8 mouse cellular contexts compared by ENCODE assay signal in genomic region chr15:84841925-84842821, GRCm38 (mm10). TPM values are rescaled to one million over a fixed set of nuclear protein-coding genes. Genes with fewer than 3 reads are reported as not detected.
DNase-seq lines count a peak whose midpoint lies in the region; ATAC-seq lines count a peak whose summit lies in the region.
"Had no signal": no experiment of that assay in that cellular context is flagged by ENCODE, and none has a peak within 500 bp of the region (broad histone marks: within the 10 kb centered on the region; RNA-seq: fewer than 3 reads in every experiment).

No protein-coding gene starts in this region.

- ATAC-seq in forebrain, embryonic 11.5 days (replicated peaks; ENCODE audit: low FRiP score), result peak; percentile 66; the same call in 1 of the 2 replicates
- ATAC-seq in intestine, embryonic 16.5 days, result peak; percentile 63; the same call in 1 of the 2 replicates
- ATAC-seq in neural tube, embryonic 11.5 days (ENCODE audit: insufficient read depth, low FRiP score, low TSS enrichment), result peak; percentile 59
- ATAC-seq in inflammation-experienced regulatory T-cells, adult 6 months, result no peak

- H3K4me1 ChIP-seq in forebrain, embryonic 11.5 days (replicated peaks; ENCODE audit: control insufficient read depth, insufficient read depth, low read length), result peaks cover 24% of the 10 kb centered on the region
- H3K4me1 ChIP-seq in intestine, embryonic 16.5 days (ENCODE audit: control insufficient read depth, insufficient read depth, low read length), result peaks cover 28% of the 10 kb centered on the region
- H3K4me1 ChIP-seq in neural tube, embryonic 11.5 days (ENCODE audit: control insufficient read depth, insufficient read depth, low read length), result peaks cover 49% of the 10 kb centered on the region

- H3K9me3 ChIP-seq in forebrain, embryonic 11.5 days (ENCODE audit: control insufficient read depth, low read length), result no peaks in the 10 kb centered on the region
- H3K9me3 ChIP-seq in intestine, embryonic 16.5 days (ENCODE audit: control insufficient read depth, low read length), result no peaks in the 10 kb centered on the region
- H3K9me3 ChIP-seq in neural tube, embryonic 11.5 days (ENCODE audit: control insufficient read depth, low read length), result no peaks in the 10 kb centered on the region

- whole genome bisulfite sequencing in forebrain, embryonic 11.5 days, result 31% methylated on average over 19 of the region's 19 CpGs
- WGBS in intestine, embryonic 16.5 days, result 18% methylated on average over 19 of the region's 19 CpGs
- WGBS in neural tube, embryonic 11.5 days, result 27% methylated on average over 19 of the region's 19 CpGs

- 0 out of 2 replicates have a peak overlapping the region, but pooled peaks have one; percentile 24 for H3K4me2 ChIP-seq in forebrain, embryonic 11.5 days (ENCODE audit: low read depth, low read length, severe bottlenecking)
- H3K4me2 ChIP-seq in intestine, embryonic 16.5 days (ENCODE audit: low read depth, low read length), result peak overlapping the region; percentile 2; the same call in 1 of the 2 replicates
- peak overlapping the region; percentile 22 for H3K4me2 ChIP-seq in neural tube, embryonic 11.5 days (ENCODE audit: low read depth)

- peak overlapping the region; percentile 43 for H3K27ac ChIP-seq in forebrain, embryonic 11.5 days (ENCODE audit: low read depth, low read length)
- no peak overlapping the region; the same call in 1 of the 2 replicates for H3K27ac ChIP-seq in intestine, embryonic 16.5 days (ENCODE audit: low read length)
- peak overlapping the region; percentile 68; the same call in 1 of the 2 replicates for H3K27ac ChIP-seq in neural tube, embryonic 11.5 days (ENCODE audit: low read depth, low read length)
- H3K27ac ChIP-seq: macrophage had no signal

- peak; percentile 23 for DNase-seq in embryo, embryonic 9.5 days (ENCODE audit: extremely low spot score)
- DNase-seq in forebrain, embryonic 11.5 days (ENCODE audit: low spot score), result peak; percentile 69
- DNase-seq in neural tube, embryonic 11.5 days (ENCODE audit: low spot score), result peak; percentile 47
- DNase-seq in urinary bladder, postnatal 10 days (ENCODE audit: low spot score), result no peak
- DNase-seq in kidney, adult 11 months, result no peak

- H3K9ac ChIP-seq in forebrain, embryonic 11.5 days (ENCODE audit: low read length), result peak overlapping the region; percentile 8; the same call in 1 of the 2 replicates
- H3K9ac ChIP-seq in intestine, embryonic 16.5 days (ENCODE audit: low read depth, low read length), result no peak overlapping the region
- H3K9ac ChIP-seq in neural tube, embryonic 11.5 days (ENCODE audit: low read length), result peak overlapping the region; percentile 6; the same call in 1 of the 2 replicates

- no peaks in the 10 kb centered on the region for H3K27me3 ChIP-seq in forebrain, embryonic 11.5 days (ENCODE audit: control insufficient read depth, insufficient read depth, low read length)
- no peaks in the 10 kb centered on the region for H3K27me3 ChIP-seq in intestine, embryonic 16.5 days (replicated peaks; ENCODE audit: control insufficient read depth, insufficient read depth, low read length)
- H3K27me3 ChIP-seq in neural tube, embryonic 11.5 days (ENCODE audit: control insufficient read depth, insufficient read depth, low read length), result no peaks in the 10 kb centered on the region

- no peak overlapping the region for H3K4me3 ChIP-seq in forebrain, embryonic 11.5 days (ENCODE audit: low read depth, low read length)
- no peak overlapping the region for H3K4me3 ChIP-seq in intestine, embryonic 16.5 days (ENCODE audit: low read length)
- no peak overlapping the region for H3K4me3 ChIP-seq in neural tube, embryonic 11.5 days (ENCODE audit: low read depth, low read length)

- H3K36me3 ChIP-seq in forebrain, embryonic 11.5 days (ENCODE audit: control insufficient read depth, insufficient read depth, low read length), result no peaks in the 10 kb centered on the region; the same call in 1 of the 2 replicates
- H3K36me3 ChIP-seq in intestine, embryonic 16.5 days (ENCODE audit: control insufficient read depth, insufficient read depth, low read length), result no peaks in the 10 kb centered on the region
- H3K36me3 ChIP-seq in neural tube, embryonic 11.5 days (ENCODE audit: control insufficient read depth, insufficient read depth, low read length), result no peaks in the 10 kb centered on the region

RNA-seq across cellular contexts. Expression of gene Phf21b, which starts 13.7 kb away (rescaled TPM):
- polyA plus RNA-seq in forebrain, embryonic 11.5 days (2014; fragmentation: Nextera tagmentation; extraction: Ambion mirVana), result 26.6 and 32.2 TPM in 2 replicates
- 0.43 and 0.48 TPM in 2 replicates for polyA plus RNA-seq in intestine, embryonic 16.5 days (2015; fragmentation: Nextera tagmentation; extraction: Ambion mirVana)
- 32.2 and 36.0 TPM in 2 replicates for polyA plus RNA-seq in neural tube, embryonic 11.5 days (2014; fragmentation: Nextera tagmentation; extraction: Ambion mirVana)
- polyA plus RNA-seq in inflammation-experienced regulatory T-cells, adult 6 months (2017; shearing (Covaris generic)), result 1 to 10 TPM in 2 of 3 experiments, under 1 TPM in 1; 0.65 to 2.4 (median 1.6) TPM

Comparison
In these comparisons a context has a peak if more than half of its experiments do, and no peak if none do; other contexts are left out.
1. DNase-seq: peak in embryo, embryonic 9.5 days (single experiment), forebrain, embryonic 11.5 days (single experiment) and neural tube, embryonic 11.5 days (single experiment); none in urinary bladder, postnatal 10 days (single experiment) and kidney, adult 11 months (single experiment).
2. Peak in every context shown above with its lines, with median percentiles within 50 percentile points of each other: H3K4me2 ChIP-seq.